Comparison of ENCODE assay signal across 12 mouse cellular contexts in genomic region chr11:68906461-68906790, GRCm38 (mm10). TPM values are rescaled to one million over a fixed set of nuclear protein-coding genes. Genes with fewer than 3 reads are reported as not detected.
DNase-seq lines count a peak whose midpoint lies in the region; ATAC-seq and TF ChIP-seq lines count a peak whose summit lies in the region.
"Had no signal": no experiment of that assay in that cellular context is flagged by ENCODE, and none has a peak within 500 bp of the region (broad histone marks: within the 10 kb centered on the region; RNA-seq: fewer than 3 reads in every experiment).

No protein-coding gene starts in this region.

- DNase-seq in cerebellum, postnatal 10 days, result peak; percentile 19
- DNase-seq in cerebellum, adult 9-11 months, result no peak
- DNase-seq in liver, embryonic 13.5 days, result no peak
- peak; percentile 56 for DNase-seq in R1 (ENCODE audit: low read depth, low spot score)
- DNase-seq in kidney, postnatal 0 days (ENCODE audit: low spot score), result peak; percentile 90
- no peak for DNase-seq in layer of hippocampus, adult 8-10 months (ENCODE audit: low spot score in 2 of 2)
- DNase-seq: B cell, adult 2 months had no signal

- no peaks in the 10 kb centered on the region for H3K9me3 ChIP-seq in liver, embryonic 13.5 days (replicated peaks)
- no peaks in the 10 kb centered on the region for H3K9me3 ChIP-seq in liver, embryonic 12.5 days (replicated peaks)
- H3K9me3 ChIP-seq in kidney, postnatal 0 days (replicated peaks; ENCODE audit: low read length), result no peaks in the 10 kb centered on the region

- H3K27ac ChIP-seq in liver, embryonic 13.5 days, result 0 out of 2 replicates have a peak overlapping the region, but pooled peaks have one; percentile 45
- H3K27ac ChIP-seq in liver, embryonic 12.5 days, result no peak overlapping the region
- H3K27ac ChIP-seq in kidney, postnatal 0 days, result peak overlapping the region; percentile 50
- H3K27ac ChIP-seq: liver, embryonic 14.5 days had no signal

- H3K4me3 ChIP-seq in liver, embryonic 13.5 days (replicated peaks), result no peak overlapping the region
- H3K4me3 ChIP-seq in liver, embryonic 12.5 days, result no peak overlapping the region
- H3K4me3 ChIP-seq in kidney, postnatal 0 days (replicated peaks; ENCODE audit: low read depth, low read length), result no peak overlapping the region

- peaks cover 47% of the 10 kb centered on the region for H3K36me3 ChIP-seq in liver, embryonic 13.5 days
- peaks cover 53% of the 10 kb centered on the region for H3K36me3 ChIP-seq in liver, embryonic 12.5 days
- H3K36me3 ChIP-seq in kidney, postnatal 0 days (ENCODE audit: insufficient read depth, low read length), result peaks cover 29% of the 10 kb centered on the region

- no peak overlapping the region for H3K9ac ChIP-seq in liver, embryonic 13.5 days
- no peak overlapping the region for H3K9ac ChIP-seq in liver, embryonic 12.5 days
- H3K9ac ChIP-seq in kidney, postnatal 0 days (ENCODE audit: low read depth, low read length), result no peak overlapping the region
- H3K9ac ChIP-seq: liver, embryonic 14.5 days had no signal

- H3K27me3 ChIP-seq in liver, embryonic 13.5 days, result peaks cover 5% of the 10 kb centered on the region
- peaks cover 6% of the 10 kb centered on the region; the same call in 1 of the 2 replicates for H3K27me3 ChIP-seq in liver, embryonic 12.5 days (replicated peaks)
- no peaks in the 10 kb centered on the region for H3K27me3 ChIP-seq in kidney, postnatal 0 days (ENCODE audit: insufficient read depth, low read length)

- no peak overlapping the region for H3K4me2 ChIP-seq in liver, embryonic 13.5 days
- H3K4me2 ChIP-seq in liver, embryonic 12.5 days, result no peak overlapping the region
- H3K4me2 ChIP-seq in kidney, postnatal 0 days (ENCODE audit: low read length), result no peak overlapping the region

- no peak for TF ChIP-seq CTCF in kidney, postnatal 0 days (IDR thresholded peaks at IDR 0.05; ENCODE audit: low read depth)

- H3K4me1 ChIP-seq in liver, embryonic 13.5 days (replicated peaks), result peaks cover 23% of the 10 kb centered on the region
- H3K4me1 ChIP-seq in liver, embryonic 12.5 days, result peaks cover 21% of the 10 kb centered on the region
- H3K4me1 ChIP-seq in kidney, postnatal 0 days (replicated peaks; ENCODE audit: insufficient read depth, low read length), result peaks cover 9% of the 10 kb centered on the region

- ATAC-seq in liver, embryonic 13.5 days (ENCODE audit: low read depth), result no peak
- ATAC-seq in liver, embryonic 12.5 days, result no peak
- ATAC-seq in kidney, postnatal 0 days (replicated peaks; ENCODE audit: low FRiP score, low read depth), result peak; percentile 49
- no peak for ATAC-seq in megakaryocyte-erythroid progenitor cell, adult 5-6 weeks (replicated peaks; ENCODE audit: low FRiP score, low TSS enrichment, poor library complexity, severe bottlenecking)

- WGBS in liver, embryonic 13.5 days (ENCODE audit: insufficient replicate concordance), result 67% methylated on average over 4 of the region's 4 CpGs
- 73% methylated on average over 4 of the region's 4 CpGs for WGBS in liver, embryonic 12.5 days (ENCODE audit: insufficient replicate concordance)
- WGBS in kidney, postnatal 0 days, result 49% methylated on average over 4 of the region's 4 CpGs

RNA-seq across cellular contexts. Expression of gene Rpl26, which starts 5.0 kb away (rescaled TPM):
- 881 and 895 TPM in 2 replicates for polyA plus RNA-seq in liver, embryonic 13.5 days (2015; fragmentation: Nextera tagmentation; extraction: Ambion mirVana)
- 938 and 976 TPM in 2 replicates for polyA plus RNA-seq in liver, embryonic 12.5 days (2016; fragmentation: Nextera tagmentation; extraction: Ambion mirVana)
- polyA plus RNA-seq in kidney, postnatal 0 days (2015; fragmentation: Nextera tagmentation; extraction: Ambion mirVana), result 1,114 and 1,312 TPM in 2 replicates
- 5,476 and 5,943 TPM in 2 replicates for total RNA-seq in megakaryocyte-erythroid progenitor cell, adult 5-6 weeks (2014; fragmentation: Nextera tagmentation)
- total RNA-seq in megakaryocyte-erythroid progenitor cell, adult 5-6 weeks (2017), result 6,111 and 7,527 TPM in 2 replicates
- total RNA-seq in layer of hippocampus, adult 8-10 months (2022), result 100 to 1,000 TPM; 779 to 924 (median 859) TPM

RNA-seq across cellular contexts. Expression of gene Rnf222, which starts 18.1 kb away (rescaled TPM):
- polyA plus RNA-seq in liver, embryonic 13.5 days (2015; fragmentation: Nextera tagmentation; extraction: Ambion mirVana), result 0.08 and 0.09 TPM in 2 replicates
- polyA plus RNA-seq in liver, embryonic 12.5 days (2016; fragmentation: Nextera tagmentation; extraction: Ambion mirVana), result 0.07 and 0.10 TPM in 2 replicates
- polyA plus RNA-seq in kidney, postnatal 0 days (2015; fragmentation: Nextera tagmentation; extraction: Ambion mirVana), result 0.13 and 0.17 TPM in 2 replicates
- not detected in 2 replicates for total RNA-seq in megakaryocyte-erythroid progenitor cell, adult 5-6 weeks (2014; fragmentation: Nextera tagmentation)
- not detected in 2 replicates for total RNA-seq in megakaryocyte-erythroid progenitor cell, adult 5-6 weeks (2017)
- total RNA-seq in layer of hippocampus, adult 8-10 months (2022), result not detected
- polyA plus RNA-seq: heart, embryonic 14.5 days; stomach, embryonic 14.5 days had no signal

RNA-seq across cellular contexts. Expression of gene Odf4, which starts 20.5 kb away (rescaled TPM):
- polyA plus RNA-seq in liver, embryonic 13.5 days (2015; fragmentation: Nextera tagmentation; extraction: Ambion mirVana), result not detected in 2 replicates
- not detected in 2 replicates for polyA plus RNA-seq in liver, embryonic 12.5 days (2016; fragmentation: Nextera tagmentation; extraction: Ambion mirVana)
- polyA plus RNA-seq in kidney, postnatal 0 days (2015; fragmentation: Nextera tagmentation; extraction: Ambion mirVana), result 0.29 TPM in 1 of 2 replicates, not detected in the other
- not detected in 2 replicates for total RNA-seq in megakaryocyte-erythroid progenitor cell, adult 5-6 weeks (2014; fragmentation: Nextera tagmentation)
- not detected in 2 replicates for total RNA-seq in megakaryocyte-erythroid progenitor cell, adult 5-6 weeks (2017)
- total RNA-seq in layer of hippocampus, adult 8-10 months (2022), result under 1 TPM in 3 of 4 experiments, not detected in 1; 0.32 to 0.58 (median 0.45) TPM
- polyA plus RNA-seq: heart, embryonic 14.5 days; liver, embryonic 14.5 days had no signal

RNA-seq across cellular contexts. Expression of gene Ndel1, which starts 34.8 kb away (rescaled TPM):
- polyA plus RNA-seq in liver, embryonic 13.5 days (2015; fragmentation: Nextera tagmentation; extraction: Ambion mirVana), result 35.5 and 40.0 TPM in 2 replicates
- 40.4 and 42.0 TPM in 2 replicates for polyA plus RNA-seq in liver, embryonic 12.5 days (2016; fragmentation: Nextera tagmentation; extraction: Ambion mirVana)
- 86.1 and 90.9 TPM in 2 replicates for polyA plus RNA-seq in kidney, postnatal 0 days (2015; fragmentation: Nextera tagmentation; extraction: Ambion mirVana)
- 22.5 and 35.7 TPM in 2 replicates for total RNA-seq in megakaryocyte-erythroid progenitor cell, adult 5-6 weeks (2014; fragmentation: Nextera tagmentation)
- total RNA-seq in megakaryocyte-erythroid progenitor cell, adult 5-6 weeks (2017), result 45.6 and 99.1 TPM in 2 replicates
- 100 to 1,000 TPM in 1 of 4 experiments, 10 to 100 TPM in 3; 78.3 to 104 (median 86.6) TPM for total RNA-seq in layer of hippocampus, adult 8-10 months (2022)

RNA-seq across cellular contexts. Expression of gene Arhgef15, which starts 50.9 kb away (rescaled TPM):
- polyA plus RNA-seq in liver, embryonic 13.5 days (2015; fragmentation: Nextera tagmentation; extraction: Ambion mirVana), result 1.4 and 1.5 TPM in 2 replicates
- 2.9 and 3.0 TPM in 2 replicates for polyA plus RNA-seq in liver, embryonic 12.5 days (2016; fragmentation: Nextera tagmentation; extraction: Ambion mirVana)
- 8.9 and 11.3 TPM in 2 replicates for polyA plus RNA-seq in kidney, postnatal 0 days (2015; fragmentation: Nextera tagmentation; extraction: Ambion mirVana)
- total RNA-seq in megakaryocyte-erythroid progenitor cell, adult 5-6 weeks (2014; fragmentation: Nextera tagmentation), result not detected in 2 replicates
- not detected in 2 replicates for total RNA-seq in megakaryocyte-erythroid progenitor cell, adult 5-6 weeks (2017)
- 10 to 100 TPM in 3 of 4 experiments, 1 to 10 TPM in 1; 9.1 to 16.5 (median 12.0) TPM for total RNA-seq in layer of hippocampus, adult 8-10 months (2022)

Comparison
In these comparisons a context has a peak if more than half of its experiments do, and no peak if none do; other contexts are left out.
1. DNase-seq: peak in cerebellum, postnatal 10 days (2 of 2), R1 (single experiment) and kidney, postnatal 0 days (single experiment); none in cerebellum, adult 9-11 months (single experiment), liver, embryonic 13.5 days (single experiment) and layer of hippocampus, adult 8-10 months (0 of 2).